Mouse (Mus musculus) gastrocnemius, postnatal 10 days (tissue): ENCODE results near the gene Scaf8. TPM values are rescaled to one million over a fixed set of nuclear protein-coding genes. Genes with fewer than 3 reads are reported as not detected.
"Not testable (repeated sequence)": the region's sequence is repeated elsewhere in the genome, so short reads cannot be mapped to it uniquely, and the experiment has no call there.

Experiments
- DNase-seq: peaks from one replicate; pipeline ENCODE4 v3.0.0; 2021; ENCODE audit warnings: mixed read lengths
- total RNA-seq, 2 experiments: library from RNA; stranded (reverse); gene quantifications; 2 replicates each; pipeline ENCODE4 v1.2.3; 2021

The Scaf8 gene
- total RNA-seq, 2 experiments from 2014 or later = 26.9 to 38.5 TPM

DNA sequence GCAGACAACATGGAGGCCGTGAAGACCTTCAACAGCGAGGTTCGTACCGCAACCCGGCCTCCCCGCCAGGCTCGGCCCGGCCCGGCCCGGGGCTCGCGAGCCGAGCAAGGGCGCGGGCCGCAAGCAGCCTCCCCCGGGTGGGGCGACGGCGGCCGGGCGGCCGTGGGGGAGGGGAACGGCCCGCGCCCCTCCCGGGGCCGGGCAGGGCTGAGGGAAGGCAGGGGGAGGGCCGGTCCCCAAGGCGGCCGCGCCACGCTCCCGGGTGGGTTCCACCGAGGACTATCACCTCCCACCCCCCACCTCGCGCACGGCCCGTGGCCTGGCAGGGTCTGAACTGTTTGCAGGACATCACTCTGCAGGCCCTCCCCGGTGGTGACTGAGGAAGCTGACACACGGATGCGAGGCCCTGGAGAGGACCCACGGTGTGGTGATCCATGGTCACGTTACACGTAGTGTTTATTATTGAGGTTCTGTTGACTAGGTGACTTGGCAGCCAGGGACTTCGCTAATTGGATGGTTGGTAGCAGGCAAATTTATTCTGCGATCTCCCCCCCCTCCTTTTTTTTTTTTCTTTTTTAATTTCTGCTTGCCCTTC lies 705 bp downstream of the Scaf8 start:
- DNase-seq = peak; percentile 61

DNA sequence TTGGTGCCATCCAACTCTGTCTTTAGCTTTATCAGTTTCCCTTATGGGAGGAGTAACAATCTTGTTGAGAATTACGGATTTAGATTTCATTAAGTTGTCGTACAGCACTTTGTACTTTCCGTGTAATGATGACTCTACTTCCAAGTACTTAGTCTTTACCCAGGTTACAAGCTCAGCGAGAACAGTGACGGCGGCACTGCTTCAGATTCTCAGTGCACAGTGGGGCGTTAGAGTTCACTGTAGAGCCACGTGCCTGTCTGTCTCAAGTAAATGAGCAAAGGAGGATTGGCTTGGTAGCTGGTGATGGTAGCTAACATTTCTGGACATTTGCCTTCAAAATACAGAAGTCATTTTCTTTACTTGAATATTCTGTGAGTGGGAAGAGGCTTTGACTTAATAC lies 6.2 kb downstream of the Scaf8 start:
- DNase-seq = not testable (repeated sequence)

DNA sequence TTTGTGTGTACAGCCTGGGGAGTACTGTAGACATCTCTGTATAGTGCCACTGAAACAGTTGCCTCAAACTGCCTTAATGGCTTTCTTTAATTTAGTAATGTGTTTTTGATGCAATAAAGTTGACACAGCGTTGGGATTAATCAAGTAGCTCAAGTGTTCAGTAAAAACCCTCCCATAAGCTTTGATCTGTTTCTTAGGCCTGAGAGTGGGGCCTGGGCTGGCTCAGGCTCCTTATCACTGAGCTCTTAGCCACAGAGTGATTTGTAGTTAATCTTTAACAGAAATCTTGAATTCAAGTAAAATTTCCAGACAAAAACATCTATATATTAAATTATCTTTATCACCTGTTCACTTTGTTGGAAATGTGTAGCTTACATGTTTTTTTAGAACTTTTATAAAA lies 8.8 kb downstream of the Scaf8 start:
- not testable (repeated sequence) for DNase-seq

DNA sequence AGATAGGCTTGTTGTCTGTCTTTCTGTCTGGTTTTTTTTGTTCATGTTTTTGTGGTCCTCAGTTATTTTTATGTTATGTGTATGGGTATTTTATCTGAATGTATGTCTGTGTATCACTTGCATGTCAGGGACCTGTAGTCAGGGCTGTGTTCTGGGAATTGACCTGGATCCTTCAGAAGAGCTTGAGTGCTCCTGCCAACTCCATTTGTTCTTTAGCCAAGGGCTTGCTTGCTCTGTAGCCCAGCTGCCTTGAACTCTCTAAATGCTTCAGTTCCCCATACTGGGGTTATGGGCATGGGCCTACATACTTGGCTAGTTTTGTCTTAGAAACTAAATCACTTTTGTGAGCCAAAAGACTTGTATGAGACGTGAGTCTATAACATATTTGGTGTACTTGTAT lies 13.9 kb downstream of the Scaf8 start:
- DNase-seq = no peak

DNA sequence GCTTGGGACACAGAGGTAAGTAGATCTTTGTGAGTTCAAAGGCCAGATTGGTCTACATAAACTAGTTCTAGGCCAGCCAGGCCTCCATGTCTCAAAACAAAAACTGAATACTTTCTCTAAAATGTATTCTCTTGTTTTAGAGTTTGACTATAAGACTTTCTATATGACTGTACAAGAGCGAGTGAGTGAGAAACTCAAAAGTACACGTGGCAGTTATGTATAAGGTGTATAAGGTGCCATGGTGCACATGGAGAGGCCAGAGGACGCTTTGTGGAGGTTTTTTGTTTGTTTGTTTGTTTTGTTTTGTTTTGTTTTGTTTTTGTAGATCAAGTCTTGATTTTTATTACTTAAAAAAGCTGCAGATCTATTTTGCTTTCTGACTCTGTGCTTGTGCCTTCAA lies 15.0 kb downstream of the Scaf8 start:
- no peak for DNase-seq

DNA sequence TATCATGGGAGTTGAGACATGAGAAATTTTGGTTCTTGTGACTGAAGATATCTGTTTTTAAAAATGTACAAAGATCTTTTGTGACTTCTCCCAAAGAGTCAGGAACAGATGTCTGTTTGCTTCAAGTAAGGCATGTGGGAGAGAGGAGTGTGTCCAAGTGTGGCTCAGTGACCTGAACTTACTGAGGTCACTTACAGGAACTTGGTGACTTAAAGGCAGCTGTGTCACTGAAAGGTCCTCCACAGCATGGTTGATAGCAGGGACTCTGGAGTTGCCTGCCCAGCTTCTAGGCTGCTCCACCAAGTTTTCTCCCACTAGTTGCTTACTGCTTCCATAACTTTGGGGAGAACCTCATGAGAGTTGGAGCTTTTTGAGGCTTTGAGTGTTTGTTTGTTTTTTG lies 20.6 kb downstream of the Scaf8 start:
- DNase-seq = no peak

DNA sequence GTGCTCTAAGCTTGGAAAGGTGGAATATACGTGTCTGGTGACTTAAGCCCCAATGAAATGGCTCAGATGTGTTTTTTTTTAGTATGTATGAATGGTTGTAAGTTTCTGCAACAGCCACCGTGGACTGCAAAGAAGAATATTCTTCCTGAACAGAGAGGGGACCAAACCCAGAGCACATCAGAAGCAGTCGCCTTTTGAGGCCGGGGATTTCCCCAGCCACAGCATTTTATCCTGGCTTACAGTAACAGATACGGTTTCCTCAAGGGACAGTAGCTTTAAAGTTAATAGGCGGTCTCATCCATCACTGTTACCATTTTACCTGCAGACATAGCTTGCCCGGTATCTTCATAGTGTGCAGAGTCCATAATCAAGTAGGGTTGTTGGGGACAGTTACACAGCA lies 21.4 kb downstream of the Scaf8 start:
- no peak for DNase-seq

DNA sequence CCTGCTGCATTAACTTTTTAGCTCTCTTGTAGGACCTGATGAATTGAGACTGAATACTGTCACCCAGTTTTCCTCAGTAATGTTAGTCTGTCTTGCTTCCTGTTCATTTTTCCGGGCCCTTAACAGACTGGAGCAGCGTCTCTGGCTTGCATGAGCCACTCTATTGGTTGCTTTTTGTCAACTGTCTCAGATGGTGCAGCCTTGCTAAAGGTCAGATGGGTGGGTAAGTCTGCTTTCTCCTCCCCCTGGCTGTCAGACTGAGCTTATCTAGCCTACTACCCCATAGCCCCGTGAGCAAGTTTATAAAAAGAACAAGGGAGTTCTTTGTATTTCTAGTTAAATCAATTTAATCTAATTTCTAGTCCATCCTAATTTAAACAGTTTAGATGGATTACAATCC lies 23.6 kb downstream of the Scaf8 start:
- no peak for DNase-seq

DNA sequence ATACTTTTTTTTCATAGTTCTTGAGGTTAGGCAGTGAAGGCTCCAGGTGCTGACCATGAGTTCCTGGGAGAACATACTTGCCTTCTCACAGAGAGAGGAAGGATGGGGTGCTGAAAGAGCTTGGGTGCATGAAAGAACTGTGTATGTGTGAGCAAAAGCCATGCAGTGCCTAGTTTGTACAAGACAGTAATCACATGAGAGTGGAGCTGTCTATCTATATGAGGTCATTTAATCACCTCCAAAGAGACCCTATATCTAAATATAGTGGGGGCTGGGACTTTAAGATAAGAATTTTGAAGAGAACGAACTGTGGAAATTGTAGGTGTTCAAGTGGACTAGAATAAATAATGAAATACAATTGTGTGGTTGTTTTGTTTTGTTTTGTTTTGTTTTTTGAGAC lies 25.3 kb downstream of the Scaf8 start:
- no peak for DNase-seq

DNA sequence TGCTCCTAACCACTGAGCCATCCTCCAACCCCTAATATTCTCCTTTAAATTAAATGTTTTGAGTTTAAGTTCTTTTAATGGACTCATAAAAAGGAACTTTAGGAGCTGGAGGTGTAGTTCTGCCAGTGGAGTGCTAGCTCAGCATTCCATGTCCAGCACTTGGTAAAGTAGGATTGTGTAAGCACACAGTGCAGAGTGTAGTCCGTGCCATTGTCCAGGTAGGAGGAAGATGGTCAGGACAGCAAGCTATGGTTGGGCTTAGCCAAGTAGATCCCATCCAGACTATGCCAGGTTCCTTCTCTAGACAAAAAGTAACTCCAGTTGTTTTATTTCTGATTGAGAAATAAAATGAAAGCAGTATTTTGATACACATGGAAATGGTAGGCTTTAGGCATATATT lies 34.1 kb downstream of the Scaf8 start:
- DNase-seq = no peak

DNA sequence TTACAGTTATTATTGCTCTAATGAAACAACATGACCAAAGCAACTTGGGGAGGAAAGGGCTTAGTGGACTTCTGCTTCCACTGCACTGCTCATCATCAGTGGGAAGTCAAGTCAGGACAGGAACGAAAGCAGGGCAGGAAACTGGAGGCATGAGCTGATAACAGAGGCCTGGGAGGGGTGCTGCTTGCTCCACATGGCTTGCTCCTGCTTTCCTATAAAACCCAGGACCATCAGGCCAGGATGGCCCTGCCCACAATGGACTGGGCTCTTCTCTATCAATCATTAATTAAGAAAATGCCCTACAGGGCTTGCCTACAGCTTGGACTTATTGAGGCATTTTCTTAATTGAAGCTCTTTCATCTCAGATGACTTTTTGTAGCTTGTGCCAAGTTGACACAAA lies 34.8 kb downstream of the Scaf8 start:
- no peak for DNase-seq

DNA sequence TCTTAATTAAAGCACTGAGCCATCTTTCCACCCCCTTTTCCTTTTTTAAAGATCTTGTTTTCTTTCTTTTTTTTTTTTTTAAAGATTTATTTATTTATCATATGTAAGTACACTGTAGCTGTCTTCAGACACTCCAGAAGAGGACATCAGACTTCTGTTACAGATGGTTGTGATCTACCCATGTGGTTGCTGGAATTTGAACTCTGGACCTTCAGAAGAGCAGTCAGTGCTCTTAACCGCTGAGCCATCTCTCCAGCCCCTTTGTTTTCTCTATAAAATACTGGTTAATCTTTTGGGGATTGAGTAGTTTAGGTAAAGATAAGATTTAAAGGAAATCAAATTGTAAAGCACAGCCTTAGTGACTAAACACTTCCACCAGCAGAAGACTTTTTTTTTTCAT lies 35.9 kb downstream of the Scaf8 start:
- DNase-seq = not testable (repeated sequence)

DNA sequence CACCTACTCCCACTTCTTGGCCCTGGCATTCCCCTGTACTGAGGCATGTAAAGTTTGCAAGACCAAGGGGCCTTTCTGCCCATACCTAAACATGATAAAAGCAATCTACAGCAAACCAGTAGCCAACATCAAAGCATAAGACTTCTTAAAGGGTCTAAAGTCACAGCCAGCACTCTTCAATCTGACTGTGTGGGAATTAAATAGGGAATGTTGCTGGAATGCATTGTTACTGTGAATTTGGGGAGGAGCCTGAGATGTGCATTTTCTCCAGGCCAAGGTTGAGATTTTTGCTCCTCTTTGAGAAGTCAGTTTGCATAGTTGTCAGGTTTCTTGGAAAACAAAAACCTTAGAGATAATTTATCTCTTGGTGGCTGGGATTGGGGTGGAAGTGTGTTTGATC lies 36.4 kb downstream of the Scaf8 start:
- no peak for DNase-seq

DNA sequence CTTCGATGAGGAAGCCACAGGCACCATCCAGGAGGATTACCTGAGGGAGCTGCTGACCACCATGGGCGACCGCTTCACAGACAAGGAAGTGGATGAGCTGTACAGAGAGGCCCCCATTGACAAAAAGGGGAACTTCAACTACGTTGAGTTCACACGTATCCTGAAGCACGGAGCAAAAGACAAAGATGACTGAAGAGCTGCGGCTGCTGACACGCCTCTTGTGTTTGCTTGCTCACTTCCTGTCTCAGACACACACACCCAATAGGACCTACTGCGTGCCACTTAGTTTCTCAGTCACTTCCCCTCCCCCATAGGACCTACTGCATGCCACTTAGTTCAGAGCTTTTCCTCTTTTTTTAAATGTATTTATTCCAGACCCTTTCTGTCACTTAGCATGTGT lies 41.4 kb downstream of the Scaf8 start:
- not testable (repeated sequence) for DNase-seq

DNA sequence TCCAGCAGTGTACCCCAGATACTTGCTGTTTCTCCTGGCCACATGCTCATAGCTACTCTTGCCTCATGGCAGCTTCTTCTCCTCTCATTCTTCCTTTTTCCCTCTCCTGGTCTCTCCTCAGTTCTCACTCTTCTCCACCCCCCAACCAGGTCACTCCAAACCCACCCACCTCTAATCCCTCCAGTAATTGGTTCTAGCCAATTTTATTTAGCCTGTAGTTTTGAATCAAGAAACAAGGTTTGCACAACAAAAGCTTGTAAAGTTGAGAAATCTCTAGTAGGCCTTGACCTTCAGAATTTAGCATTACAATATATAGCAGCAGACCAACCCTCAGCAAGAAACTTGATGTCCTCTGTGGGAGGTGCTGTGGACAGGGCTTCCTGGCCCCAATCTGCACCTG lies 42.2 kb downstream of the Scaf8 start:
- DNase-seq = no peak

DNA sequence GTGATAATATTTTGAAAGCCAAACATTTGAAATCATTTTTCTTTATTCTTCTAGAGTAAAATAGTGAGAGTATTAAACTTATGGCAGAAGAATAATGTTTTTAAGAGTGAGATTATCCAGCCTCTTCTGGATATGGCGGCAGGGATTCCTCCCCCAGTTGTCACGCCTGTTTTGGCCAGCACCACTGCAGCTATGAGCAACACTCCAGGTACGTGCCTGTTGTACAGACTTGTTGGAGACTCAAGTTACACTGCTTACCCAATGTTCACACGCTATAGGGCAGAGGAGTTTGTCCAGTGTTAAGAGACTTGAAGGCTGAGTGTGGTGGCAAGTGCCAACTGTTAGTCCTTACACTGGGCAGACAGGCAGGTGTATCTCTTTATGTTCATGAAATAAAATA lies 48.1 kb downstream of the Scaf8 start:
- DNase-seq = no peak

DNA sequence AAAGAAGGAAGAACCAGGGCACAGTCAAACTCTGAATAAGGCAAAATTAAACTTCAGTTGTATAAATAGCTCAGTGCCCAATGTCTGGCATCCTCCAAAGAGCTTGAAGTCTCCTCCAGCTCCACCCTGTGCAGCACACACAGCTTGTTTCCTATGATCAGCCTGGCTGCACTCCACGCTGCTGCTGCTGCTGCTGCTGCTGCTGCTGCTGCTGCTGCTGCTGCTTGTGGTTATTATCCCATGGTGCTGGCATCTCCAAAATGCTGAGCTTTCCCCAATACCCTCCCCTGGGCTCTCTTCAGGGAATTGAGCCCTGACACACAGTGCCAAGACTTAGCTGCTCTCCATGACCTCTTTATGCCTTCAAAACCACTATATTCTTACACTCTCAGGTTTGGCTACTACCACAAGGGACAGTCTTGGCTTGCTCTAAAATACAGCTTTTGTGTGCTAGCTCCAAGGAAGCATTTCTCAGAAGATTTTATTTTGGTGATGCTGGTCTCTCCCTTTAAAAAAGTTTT lies 65.7 kb downstream of the Scaf8 start:
- DNase-seq = not testable (repeated sequence)

DNA sequence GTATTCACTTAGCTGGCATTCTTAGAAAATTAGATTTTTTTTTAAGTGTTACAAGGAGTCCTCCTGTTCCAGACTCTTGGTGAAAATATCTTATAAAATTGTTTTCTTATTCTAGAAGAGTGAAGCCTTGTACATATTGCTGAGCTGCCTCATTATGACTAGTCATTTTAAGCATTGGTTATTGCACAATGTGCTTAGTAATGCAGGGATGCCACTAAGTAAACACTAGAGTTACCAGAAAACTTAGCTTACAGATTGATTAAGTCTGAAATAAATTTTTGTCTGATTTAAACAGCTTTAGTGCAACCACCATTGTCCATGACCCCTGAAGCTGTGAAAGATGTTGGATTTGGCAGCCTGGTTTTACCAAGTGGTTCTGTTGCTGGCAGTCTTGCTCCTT lies 80.7 kb downstream of the Scaf8 start:
- not testable (repeated sequence) for DNase-seq

DNA sequence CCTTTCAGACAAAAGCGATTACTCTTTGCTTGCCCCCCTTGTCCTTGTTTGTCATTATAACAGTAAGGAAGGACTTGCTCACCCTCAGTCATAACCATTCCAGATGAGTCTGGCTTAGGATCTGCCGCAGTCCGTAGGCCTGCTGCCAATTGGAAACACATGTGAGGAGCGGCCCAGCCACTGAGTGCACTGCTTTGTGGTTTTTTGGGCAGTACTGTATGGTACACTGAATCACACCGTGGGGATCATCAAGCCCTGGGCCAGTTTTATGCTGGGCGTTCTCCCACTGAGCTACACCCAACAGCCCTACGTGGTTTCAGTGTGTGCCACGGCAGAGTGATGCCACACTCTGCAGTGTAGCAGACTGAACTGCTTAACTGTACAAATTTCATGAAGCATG lies 85.6 kb downstream of the Scaf8 start:
- DNase-seq = peak; percentile 31

DNA sequence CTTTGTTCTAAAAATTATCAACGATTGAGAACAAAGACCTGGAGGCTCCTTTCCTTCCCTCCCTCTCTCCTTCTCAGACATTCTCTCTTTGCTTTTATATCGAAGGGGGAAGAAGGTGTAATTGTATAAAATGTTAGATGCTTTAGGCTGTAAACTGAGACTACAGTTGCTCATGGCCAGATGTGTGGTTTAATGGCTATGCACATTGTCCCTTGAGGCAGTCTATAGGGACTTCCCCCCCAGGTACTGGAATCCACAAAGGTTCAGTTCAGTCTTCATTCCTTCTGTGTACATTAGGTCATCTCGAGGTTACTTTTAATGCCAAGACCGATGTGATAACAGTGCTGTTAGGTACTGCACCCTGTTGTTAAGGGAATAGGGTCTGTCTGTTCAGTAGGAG lies 89.1 kb downstream of the Scaf8 start:
- DNase-seq = no peak

DNA sequence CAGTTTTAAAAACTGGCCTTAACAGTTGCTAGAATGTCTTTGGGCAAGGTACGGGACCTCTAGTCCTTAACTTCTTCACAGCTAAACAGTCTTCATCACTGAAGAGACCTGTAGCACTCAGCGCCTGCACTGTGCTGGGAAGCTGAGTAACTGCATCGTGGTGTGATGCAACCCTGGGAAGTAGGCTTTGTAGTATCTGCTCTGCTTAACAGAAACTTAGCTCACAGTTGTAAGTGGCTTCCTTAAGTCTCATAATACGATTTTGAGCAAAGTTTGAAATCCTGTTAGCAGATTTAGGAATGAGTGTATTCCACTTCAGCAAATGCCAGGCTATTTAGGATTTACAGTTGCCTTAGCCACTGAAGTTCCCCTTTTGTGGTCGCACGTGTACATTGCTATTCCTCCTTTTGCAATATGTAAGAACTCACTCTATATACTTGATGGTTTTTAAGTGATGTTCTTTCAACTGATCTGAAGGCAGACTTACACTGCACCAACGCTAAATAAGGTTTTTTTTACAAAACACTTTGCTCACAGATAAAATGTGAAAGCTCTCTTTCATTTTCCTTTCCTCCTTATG lies 90.1 kb downstream of the Scaf8 start:
- DNase-seq = no peak

DNA sequence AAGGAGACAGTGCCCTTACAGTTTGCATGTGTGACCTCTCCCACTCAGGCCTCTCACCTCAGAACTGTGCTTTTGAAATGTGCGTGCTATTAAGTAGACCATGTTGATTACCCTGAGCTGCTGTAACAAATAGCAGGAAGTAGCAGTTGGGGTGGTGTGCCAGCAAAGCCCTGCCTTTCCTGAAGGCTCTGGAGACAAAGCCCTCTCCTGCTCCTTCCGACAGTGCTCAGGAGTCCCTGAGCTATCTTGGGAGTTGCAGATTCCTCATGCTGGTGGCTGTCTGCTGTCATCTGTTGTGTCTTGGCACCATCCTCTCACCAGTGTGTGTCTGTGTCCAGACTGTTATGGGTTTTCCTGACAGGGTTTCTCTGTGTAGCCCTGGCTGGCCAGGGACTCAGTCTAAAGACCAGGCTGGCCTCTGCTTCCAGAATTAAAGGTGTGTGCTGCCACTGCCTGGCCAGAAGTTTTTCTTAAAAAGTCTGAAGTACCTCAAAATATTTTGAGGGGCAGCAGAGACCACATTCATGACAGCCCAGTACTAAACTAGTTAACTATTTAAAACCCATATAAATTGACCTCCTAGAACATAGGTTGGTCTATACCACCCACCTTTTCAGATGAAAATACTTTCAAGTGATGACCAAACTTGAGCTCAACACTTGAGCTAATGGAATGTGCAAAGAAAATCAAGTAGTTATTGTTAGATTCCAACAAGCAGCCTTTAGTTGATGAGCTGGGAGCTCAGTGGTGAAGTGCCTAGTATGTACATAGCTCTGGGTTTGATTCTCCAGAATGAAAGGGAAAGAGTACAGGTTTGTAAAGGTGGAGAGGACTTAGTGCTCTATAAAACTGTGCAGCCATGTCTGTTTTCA lies 92.0 kb downstream of the Scaf8 start:
- DNase-seq = no peak

DNA sequence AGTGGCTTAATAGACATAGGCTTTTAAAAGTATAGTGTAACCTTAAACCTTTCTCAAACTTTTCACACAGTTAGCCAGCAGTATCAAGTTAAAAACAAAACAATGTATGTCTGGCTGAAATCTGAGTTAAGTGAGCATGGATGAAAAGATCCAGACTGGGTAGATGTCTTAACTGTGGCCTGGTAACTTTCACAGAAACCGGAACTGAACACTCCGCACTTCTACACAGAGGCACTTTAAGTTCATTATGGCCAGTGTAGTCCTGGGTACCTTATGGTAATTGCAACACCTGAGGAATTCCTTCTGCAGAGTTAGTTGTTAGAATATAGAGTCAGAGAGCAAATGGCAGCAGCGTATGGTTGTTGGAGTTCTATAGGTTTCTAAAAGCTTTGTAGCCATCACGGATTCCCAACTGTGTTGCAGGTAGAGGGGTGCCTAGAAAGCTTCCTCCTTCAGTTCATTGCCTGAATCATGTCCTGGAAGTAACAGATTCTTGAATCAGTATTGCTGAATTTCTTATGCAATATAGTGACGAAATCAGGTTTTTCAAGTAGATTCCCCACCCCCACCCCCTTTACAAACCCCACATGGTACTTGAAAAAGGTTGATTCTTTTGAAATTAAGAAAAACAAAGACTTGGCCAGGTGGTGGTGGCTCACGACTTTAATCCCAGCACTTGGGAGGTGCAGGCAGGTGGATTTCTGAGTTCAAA lies 92.9 kb downstream of the Scaf8 start:
- no peak for DNase-seq
